Mouse (Mus musculus): ENCODE measurements at regions not wholly inside any gene's neighbourhood (a gene's known extent, or its start where the extent isn't known, plus 50 kb on each side); places are given as distances from the start of the nearest gene placed in this dataset.

GRCm38 (mm10) chr7:136832419-136832818 lies 62.0 kb upstream of the Mgmt start:
- H3K27me3 ChIP-seq (ENCODE audit: control insufficient read depth in 1 of 2, insufficient read depth in 2 of 2, low read length in 2 of 2), result no peaks in the 10 kb centered on the region
- H3K4me3 ChIP-seq (ENCODE audit: control insufficient read depth in 1 of 2, insufficient read depth in 1 of 2, low read depth in 2 of 2, low read length in 2 of 2), result no peak overlapping the region
- H3K4me1 ChIP-seq (ENCODE audit: control insufficient read depth in 1 of 2, insufficient read depth in 2 of 2, low read length in 2 of 2), result no peaks in the 10 kb centered on the region
- H3K79me2 ChIP-seq (ENCODE audit: control insufficient read depth, insufficient read depth, low read length, poor library complexity), result no peaks in the 10 kb centered on the region
- no peaks in the 10 kb centered on the region for H3K9me3 ChIP-seq (replicated peaks; ENCODE audit: insufficient read depth, low read length)
- H3K36me3 ChIP-seq (ENCODE audit: control insufficient read depth in 1 of 2, insufficient read depth in 2 of 2, low read length in 2 of 2), result no peaks in the 10 kb centered on the region
- H3K9ac ChIP-seq (ENCODE audit: control insufficient read depth, low read depth, low read length, poor library complexity, severe bottlenecking), result no peak overlapping the region
- no peak for DNase-seq (ENCODE audit: low read depth, low spot score)
- no peak overlapping the region for H3K27ac ChIP-seq (ENCODE audit: control insufficient read depth, low read depth, low read length)
- TF ChIP-seq ZNF384 (IDR thresholded peaks at IDR 0.05; ENCODE audit: low read depth, low read length) (no peak), NRF1 (IDR thresholded peaks at IDR 0.05; ENCODE audit: insufficient read depth, low read depth, low read length, poor library complexity, severe bottlenecking) (no peak), TCF12 (IDR thresholded peaks at IDR 0.05; ENCODE audit: low read depth, low read length) (no peak), MAFK (IDR thresholded peaks at IDR 0.05; ENCODE audit: borderline replicate concordance, low read depth, low read length) (no peak), RAD21 (IDR thresholded peaks at IDR 0.05; ENCODE audit: low read depth, low read length) (no peak), ZC3H11A (IDR thresholded peaks at IDR 0.05; ENCODE audit: low read depth, low read length) (no peak), ETS1 (IDR thresholded peaks at IDR 0.05; ENCODE audit: low read depth, low read length) (no peak), GABPA (IDR thresholded peaks at IDR 0.05; ENCODE audit: low read depth, low read length) (no peak), RCOR1 (IDR thresholded peaks at IDR 0.05; ENCODE audit: low read depth, low read length) (no peak), MYC (IDR thresholded peaks at IDR 0.05; ENCODE audit: low read depth, low read length) (no peak), JUND (IDR thresholded peaks at IDR 0.05; ENCODE audit: low read depth, low read length) (no peak)

GRCm38 (mm10) chr7:136838971-136839370 lies 55.4 kb upstream of the Mgmt start:
- H3K9me3 ChIP-seq (replicated peaks; ENCODE audit: insufficient read depth, low read length), result no peaks in the 10 kb centered on the region
- TF ChIP-seq EP300 (IDR thresholded peaks at IDR 0.05; ENCODE audit: low read depth in 1 of 2, low read length in 2 of 2) (no peak), SMC3 (IDR thresholded peaks at IDR 0.05; ENCODE audit: low read depth, low read length) (no peak), RAD21 (IDR thresholded peaks at IDR 0.05; ENCODE audit: low read depth, low read length) (no peak), MXI1 (IDR thresholded peaks at IDR 0.05; ENCODE audit: low read depth, low read length) (no peak), RCOR1 (IDR thresholded peaks at IDR 0.05; ENCODE audit: low read depth, low read length) (no peak), ELF1 (IDR thresholded peaks at IDR 0.05; ENCODE audit: low read depth, low read length) (no peak), ZNF384 (IDR thresholded peaks at IDR 0.05; ENCODE audit: low read depth, low read length) (no peak), MEF2A (IDR thresholded peaks at IDR 0.05; ENCODE audit: extremely low read depth, insufficient replicate concordance, low read depth, low read length, poor library complexity, severe bottlenecking) (no peak), CTCF (IDR thresholded peaks at IDR 0.05 in 2 of 3, conservative IDR thresholded peaks at IDR 0.05 in 1 of 3; ENCODE audit: control insufficient read depth in 1 of 3, insufficient read depth in 1 of 3, low read depth in 2 of 3, low read length in 3 of 3, poor library complexity in 1 of 3, severe bottlenecking in 1 of 3) (no peak), E2F4 (IDR thresholded peaks at IDR 0.05; ENCODE audit: borderline replicate concordance, low read depth, low read length) (no peak), POLR2AphosphoS5 (IDR thresholded peaks at IDR 0.05; ENCODE audit: borderline replicate concordance, low read depth, low read length) (no peak), SIN3A (IDR thresholded peaks at IDR 0.05; ENCODE audit: low read length) (no peak), JUND (IDR thresholded peaks at IDR 0.05; ENCODE audit: low read depth, low read length) (no peak), MYB (IDR thresholded peaks at IDR 0.05; ENCODE audit: low read depth, low read length) (no peak), ZC3H11A (IDR thresholded peaks at IDR 0.05; ENCODE audit: low read depth, low read length) (no peak), POLR2A (IDR thresholded peaks at IDR 0.05; ENCODE audit: control insufficient read depth in 1 of 2, insufficient read depth in 1 of 2, low read depth in 1 of 2, low read length in 2 of 2, poor library complexity in 1 of 2) (no peak), HCFC1 (IDR thresholded peaks at IDR 0.05; ENCODE audit: low read depth, low read length) (no peak), MYC (IDR thresholded peaks at IDR 0.05; ENCODE audit: low read depth, low read length) (no peak), USF2 (IDR thresholded peaks at IDR 0.05; ENCODE audit: borderline replicate concordance in 1 of 2, insufficient read depth in 1 of 2, low read depth in 1 of 2, low read length in 2 of 2) (no peak)
- no peaks in the 10 kb centered on the region for H3K4me1 ChIP-seq (ENCODE audit: control insufficient read depth in 1 of 2, insufficient read depth in 2 of 2, low read length in 2 of 2)
- no peaks in the 10 kb centered on the region for H3K79me2 ChIP-seq (ENCODE audit: control insufficient read depth, insufficient read depth, low read length, poor library complexity)
- H3K9ac ChIP-seq (ENCODE audit: control insufficient read depth, low read depth, low read length, poor library complexity, severe bottlenecking), result no peak overlapping the region
- no peak overlapping the region for H3K4me3 ChIP-seq (ENCODE audit: control insufficient read depth in 1 of 2, insufficient read depth in 1 of 2, low read depth in 2 of 2, low read length in 2 of 2)
- H3K36me3 ChIP-seq (ENCODE audit: control insufficient read depth in 1 of 2, insufficient read depth in 2 of 2, low read length in 2 of 2), result no peaks in the 10 kb centered on the region
- no peak overlapping the region for H3K27ac ChIP-seq (ENCODE audit: control insufficient read depth, low read depth, low read length)
- no peak for DNase-seq (ENCODE audit: low read depth, low spot score)
- no peaks in the 10 kb centered on the region for H3K27me3 ChIP-seq (ENCODE audit: control insufficient read depth in 1 of 2, insufficient read depth in 2 of 2, low read length in 2 of 2)

All from MEL (cell line).